Mouse (Mus musculus) thymus, adult 2 months (tissue): ENCODE measurements around the gene Fdxacb1. TPM values are rescaled to one million over a fixed set of nuclear protein-coding genes. Genes with fewer than 3 reads are reported as not detected.

Experiments used
- DNase-seq: peaks from one replicate; pipeline ENCODE4 v3.0.0; 2021
- H3K27ac ChIP-seq: fragments of 200-500 bp; 2 replicates; pipeline ENCODE4 v1.5.1; 2012; ENCODE audit warnings: low read length, control low read depth; ENCODE audit not compliant: control insufficient read depth, insufficient read depth
- H3K27me3 ChIP-seq: fragments of 200-500 bp; 2 replicates; pipeline ENCODE4 v1.6.1; 2012; ENCODE audit warnings: mild to moderate bottlenecking, low read length, moderate library complexity, mixed read lengths; ENCODE audit not compliant: control insufficient read depth, insufficient read depth
- H3K36me3 ChIP-seq: fragments of 200-500 bp; 2 replicates; pipeline ENCODE4 v1.6.1; 2012; ENCODE audit warnings: mild to moderate bottlenecking, low read length, moderate library complexity; ENCODE audit not compliant: control insufficient read depth, insufficient read depth
- H3K4me1 ChIP-seq: fragments of 200-500 bp; replicated peaks from 2 replicates; pipeline ENCODE4 v1.6.1; 2012; ENCODE audit warnings: low read length; ENCODE audit not compliant: control insufficient read depth, insufficient read depth
- H3K4me3 ChIP-seq: fragments of 200-500 bp; 2 replicates; pipeline ENCODE4 v1.5.1; 2012; ENCODE audit warnings: mild to moderate bottlenecking, low read length, control low read depth, moderate library complexity; ENCODE audit not compliant: control insufficient read depth, insufficient read depth
- CTCF ChIP-seq: fragments of 200-500 bp; IDR thresholded peaks from 2 replicates; pipeline ENCODE4 v1.5.1; 2012; ENCODE audit warnings: mild to moderate bottlenecking, control low read depth, low read length, moderate library complexity, borderline replicate concordance; ENCODE audit not compliant: control insufficient read depth, poor library complexity, insufficient read depth; ENCODE audit errors: extremely low read depth
- POLR2A ChIP-seq: fragments of 200-500 bp; IDR thresholded peaks from 2 replicates; pipeline ENCODE4 v1.6.1; 2012; ENCODE audit warnings: mild to moderate bottlenecking, low read length, control low read depth, moderate library complexity; ENCODE audit not compliant: control insufficient read depth, poor library complexity, insufficient read depth; ENCODE audit errors: extremely low read depth
- WGBS: fragments of 180-500 bp; shearing (Covaris S2); methylation state at CpG from one replicate; pipeline ENCODE4 v1.1.7; 2018; 5-methylcytosine and 5-hydroxymethylcytosine counted together
- polyA plus RNA-seq: library from polyadenylated mRNA; depleted of rRNA; stranded (reverse); fragments of >200 nt; gene quantifications from 2 replicates; pipeline ENCODE4 v1.2.3, GENCODE M21; 2012; rRNA removed

Fdxacb1 gene
- polyA plus RNA-seq, 1 experiment: 4.5 TPM

- Histone ChIP-seq H3K36me3 (no peaks in the 10 kb centered on the region), H3K27ac (no peak overlapping the region), H3K4me3 (no peak overlapping the region), H3K4me1 (0 out of 2 replicates have a peak, but pooled peaks cover 4% of the 10 kb centered on the region), H3K27me3 (no peaks in the 10 kb centered on the region)
- TF ChIP-seq POLR2A (no peak), CTCF (no peak)
- DNase-seq: no peak
- 98% methylated on average over 6 of the region's 6 CpGs for WGBS
Observed at GRCm38 (mm10) chr9:50821651-50822050, 53.6 kb downstream of the Fdxacb1 start.

- DNase-seq: no peak
- no peak overlapping the region for H3K4me3 ChIP-seq
- H3K27me3 ChIP-seq: no peaks in the 10 kb centered on the region
- no peak for TF ChIP-seq POLR2A
- no peak for TF ChIP-seq CTCF
- no peak overlapping the region for H3K27ac ChIP-seq
- 0 out of 2 replicates have a peak, but pooled peaks cover 4% of the 10 kb centered on the region for H3K4me1 ChIP-seq
- WGBS: 96% methylated on average over 5 of the region's 5 CpGs
- H3K36me3 ChIP-seq: no peaks in the 10 kb centered on the region
Observed at GRCm38 (mm10) chr9:50822216-50822615, 54.2 kb downstream of the Fdxacb1 start.

Other genes with a start within 250 kb of the Fdxacb1 start
- gene Pts, start 239.5 kb upstream of the Fdxacb1 start, polyA plus RNA-seq: 45.0 and 51.0 TPM in 2 replicates
- gene Il18, start 213.4 kb upstream of the Fdxacb1 start, polyA plus RNA-seq: 3.2 and 5.0 TPM in 2 replicates
- gene Bco2, start 213.1 kb upstream of the Fdxacb1 start, polyA plus RNA-seq: 0.23 and 0.38 TPM in 2 replicates
- not detected in 2 replicates for gene Tex12, start 206.9 kb upstream of the Fdxacb1 start, polyA plus RNA-seq
- 197 and 210 TPM in 2 replicates for gene Sdhd, start 164.4 kb upstream of the Fdxacb1 start, polyA plus RNA-seq
- gene Timm8b, start 164.3 kb upstream of the Fdxacb1 start, polyA plus RNA-seq: 126 and 168 TPM in 2 replicates
- gene Pih1d2, start 150.9 kb upstream of the Fdxacb1 start, polyA plus RNA-seq: 0.69 and 0.85 TPM in 2 replicates
- 8.5 and 8.9 TPM in 2 replicates for gene Nkapd1, start 150.8 kb upstream of the Fdxacb1 start, polyA plus RNA-seq
- 23.8 and 24.5 TPM in 2 replicates for gene Dlat, start 108.5 kb upstream of the Fdxacb1 start, polyA plus RNA-seq
- 0.37 and 0.77 TPM in 2 replicates for gene Dixdc1, start 28.7 kb upstream of the Fdxacb1 start, polyA plus RNA-seq
- 1.6 and 3.6 TPM in 2 replicates for gene 2310030G06Rik, start 21.7 kb upstream of the Fdxacb1 start, polyA plus RNA-seq
- gene Cryab, start 16.9 kb upstream of the Fdxacb1 start, polyA plus RNA-seq: 29.7 and 146 TPM in 2 replicates
- 3.8 and 16.7 TPM in 2 replicates for gene Hspb2, start 15.9 kb upstream of the Fdxacb1 start, polyA plus RNA-seq
- 23.2 and 23.4 TPM in 2 replicates for gene Alg9, start 6.8 kb downstream of the Fdxacb1 start, polyA plus RNA-seq
- 20.0 and 22.4 TPM in 2 replicates for gene 1110032A03Rik, start 7.3 kb downstream of the Fdxacb1 start, polyA plus RNA-seq
- 17.1 and 19.7 TPM in 2 replicates for gene Ppp2r1b, start 77.1 kb downstream of the Fdxacb1 start, polyA plus RNA-seq
- 30.5 and 34.6 TPM in 2 replicates for gene Sik2, start 240.8 kb downstream of the Fdxacb1 start, polyA plus RNA-seq